Mouse (Mus musculus) left cerebral cortex, adult 18-20 months (tissue): ENCODE data around the gene S100a2. TPM values are rescaled to one million over a fixed set of nuclear protein-coding genes. Genes with fewer than 3 reads are reported as not detected.

ENCODE experiments used
- DNase-seq, 2 experiments: peaks; one replicate each; pipeline ENCODE4 v3.0.0; 2021 to 2022; ENCODE audit warnings: low spot score in 2 of 2, mixed read lengths in 1 of 2
- total RNA-seq, 2 experiments: library from RNA; stranded (reverse); gene quantifications; 2 replicates each; pipeline ENCODE4 v1.2.3; 2021

The S100a2 gene
- total RNA-seq, 2 experiments from 2014 or later: not detected

DNA sequence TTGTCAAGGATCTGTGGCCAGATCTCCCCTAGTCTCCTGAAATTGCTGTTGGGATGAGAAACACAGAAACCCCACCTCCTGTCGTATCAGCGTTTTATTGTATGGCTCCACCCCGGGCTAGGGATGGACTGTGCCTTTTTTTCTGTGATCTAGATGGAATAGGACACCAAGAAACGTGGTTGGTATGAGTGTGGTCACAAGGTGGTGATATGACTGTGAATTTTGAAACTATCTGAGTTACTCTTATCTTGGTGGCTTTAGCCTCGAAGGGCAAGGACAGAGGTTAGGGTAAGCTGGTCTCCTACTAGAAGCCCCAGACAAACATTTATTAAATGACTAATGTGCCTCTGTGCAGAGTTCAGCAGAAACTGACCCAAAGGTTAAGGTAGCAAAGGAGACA, 5.5 kb downstream of the S100a2 start:
- no peak for DNase-seq

DNA sequence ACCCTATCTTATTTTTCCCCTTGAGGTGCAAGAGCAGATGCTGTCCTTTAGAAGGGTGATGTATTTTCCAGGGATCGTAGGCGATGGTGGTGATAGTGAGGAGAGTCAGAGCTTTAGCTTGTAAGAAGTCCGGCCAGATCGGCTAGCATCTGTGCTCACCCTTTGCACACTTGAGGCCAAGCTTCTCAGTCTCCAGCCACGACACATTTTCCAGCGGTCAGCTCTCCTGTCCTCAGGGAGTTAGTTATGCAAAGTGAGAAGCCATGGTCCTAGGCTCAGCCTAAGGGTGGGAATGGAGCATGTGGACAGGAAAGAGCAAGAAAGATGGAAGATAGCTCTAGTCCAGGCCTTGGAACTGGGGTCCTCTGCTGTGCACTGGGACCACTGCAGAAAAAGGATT, 6.8 kb downstream of the S100a2 start:
- no peak for DNase-seq

DNA sequence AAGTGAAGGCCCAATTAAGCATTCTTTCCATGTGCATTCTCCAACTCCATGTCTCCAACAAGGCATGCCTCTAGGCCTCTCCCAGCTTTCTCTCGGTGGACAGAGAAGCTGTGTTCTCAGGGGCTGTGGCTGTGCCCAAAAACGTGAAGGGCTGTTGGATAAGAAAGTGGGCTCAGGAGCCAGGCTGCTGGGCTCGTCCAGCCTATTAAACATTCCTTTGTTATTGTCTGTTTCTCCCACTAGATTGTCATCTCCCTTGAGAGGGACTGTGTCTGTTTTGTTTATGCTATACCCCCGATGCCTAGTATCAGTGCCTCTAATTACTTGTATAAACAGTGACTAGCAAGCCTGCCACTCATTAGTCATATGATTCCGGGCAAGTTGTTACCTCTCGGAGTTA, 7.7 kb downstream of the S100a2 start:
- DNase-seq: no peak

DNA sequence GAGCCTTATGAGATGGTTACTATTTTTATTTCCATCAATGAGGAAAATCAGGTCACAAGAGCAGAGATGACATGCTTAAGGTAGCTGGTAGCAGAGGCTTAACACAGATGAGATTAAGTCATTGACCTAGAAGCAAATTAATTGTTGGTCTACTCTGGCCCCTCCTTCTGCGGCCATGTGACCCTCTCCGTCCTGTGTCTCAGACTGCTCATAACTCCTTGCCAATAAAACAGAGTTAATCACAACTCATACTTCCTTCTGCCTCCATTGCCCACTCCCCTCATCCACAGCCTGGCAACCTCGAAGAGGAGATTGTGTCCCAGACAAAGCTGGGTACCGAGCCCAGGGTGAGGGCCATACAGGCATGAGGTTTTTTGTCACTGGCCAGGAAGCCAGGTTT, 8.2 kb downstream of the S100a2 start:
- no peak for DNase-seq

DNA sequence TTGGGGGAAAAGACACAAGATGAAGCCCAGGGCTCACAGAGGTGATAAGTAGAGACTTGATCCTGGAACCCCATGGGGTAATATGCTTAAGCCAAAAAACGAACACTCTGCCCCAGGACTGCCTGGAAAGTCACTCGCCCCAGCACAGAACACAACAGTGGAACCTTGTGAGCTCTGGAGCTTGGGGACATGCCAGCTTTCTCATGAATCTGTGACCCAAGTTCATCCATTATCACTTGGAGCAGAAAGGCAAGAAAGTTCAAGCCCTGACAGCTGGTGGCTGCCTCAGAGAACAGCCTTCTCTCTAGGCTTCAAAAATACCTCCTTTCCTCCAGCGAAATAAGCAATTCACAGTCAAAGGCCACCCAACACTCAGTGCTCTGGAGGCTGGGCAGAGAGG, 9.4 kb downstream of the S100a2 start:
- no peak for DNase-seq

DNA sequence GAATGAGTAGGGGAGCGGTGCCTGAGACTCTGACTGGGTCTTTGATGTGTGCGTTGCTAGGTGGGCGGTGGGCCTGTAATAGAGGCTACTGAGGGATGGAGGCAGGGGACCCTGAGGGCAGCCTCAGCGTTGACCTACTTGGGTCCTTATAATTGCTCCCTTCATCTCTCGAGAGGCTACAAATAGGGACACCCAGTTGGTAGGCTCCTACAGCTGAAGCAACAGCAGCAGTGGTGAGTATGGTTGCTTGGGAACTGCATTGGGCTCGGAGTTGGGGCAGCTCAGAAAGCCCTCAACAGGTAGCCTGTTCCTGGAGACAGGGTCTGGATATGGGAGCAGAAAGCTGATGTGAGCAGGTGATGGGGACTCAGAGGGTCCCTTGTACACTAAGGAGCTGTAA, 10.0 kb downstream of the S100a2 start:
- no peak for DNase-seq

DNA sequence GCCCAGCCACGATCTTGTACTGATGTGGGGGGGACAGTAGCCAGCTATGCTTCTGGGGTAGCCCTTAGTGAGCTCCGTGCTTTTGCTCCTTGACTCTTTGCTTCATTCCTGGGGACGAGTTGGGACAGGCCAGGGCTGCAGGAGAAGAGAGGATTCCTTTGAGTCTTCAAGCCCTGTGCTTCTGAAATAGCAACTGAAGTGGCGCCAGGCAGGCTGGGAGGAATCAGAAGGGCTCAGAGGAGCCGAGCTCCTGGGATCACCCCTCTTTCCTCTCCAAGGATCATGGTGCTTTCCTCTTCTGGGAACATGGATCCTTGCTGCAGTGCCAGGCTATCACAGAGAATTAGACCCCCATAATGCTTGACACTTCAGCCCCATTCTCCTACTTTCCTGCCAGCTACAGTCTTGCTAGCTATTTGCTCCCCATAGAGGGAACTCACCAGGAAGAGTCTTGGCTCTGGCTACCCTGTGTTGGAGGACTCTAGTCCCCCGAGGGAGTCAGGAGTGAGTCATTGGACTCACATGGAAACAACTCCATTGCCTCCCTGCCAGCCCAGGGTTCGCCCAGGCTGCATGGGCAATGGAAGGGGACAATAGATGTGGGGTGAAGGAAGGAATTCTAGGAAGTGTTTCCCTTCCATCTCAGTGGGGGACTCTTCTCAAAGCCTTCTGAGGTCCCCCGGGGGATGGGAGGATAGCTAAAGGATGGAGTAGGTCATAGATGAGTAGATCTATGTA, 10.6 kb downstream of the S100a2 start:
- no peak for DNase-seq

DNA sequence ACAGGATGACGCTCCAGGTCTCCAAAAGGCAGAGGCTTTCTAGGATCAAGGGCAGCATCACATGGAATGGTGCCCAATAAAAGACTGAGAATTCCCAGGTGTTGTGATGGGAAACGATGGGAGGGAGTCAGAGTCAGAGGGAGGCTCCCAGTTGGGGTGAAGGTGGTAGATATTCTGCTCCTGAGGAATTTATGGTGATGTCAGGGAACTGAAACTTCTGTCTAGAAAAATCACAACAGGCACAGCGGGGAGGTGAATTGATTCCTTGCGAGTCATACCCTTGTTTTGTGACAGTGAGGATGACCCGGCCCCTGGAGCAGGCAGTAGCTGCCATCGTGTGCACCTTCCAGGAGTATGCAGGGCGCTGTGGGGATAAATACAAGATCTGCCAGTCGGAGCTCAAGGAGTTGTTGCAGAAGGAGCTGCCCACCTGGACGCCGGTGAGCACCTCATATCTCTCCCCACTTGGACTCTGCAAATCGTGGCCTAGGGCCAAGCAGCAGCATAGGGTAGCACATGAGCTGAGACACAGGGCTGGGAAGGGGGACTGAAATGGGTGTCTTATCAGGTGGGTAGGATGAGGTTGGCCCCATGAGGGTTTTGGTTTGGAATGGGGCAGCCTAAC, 11.6 kb downstream of the S100a2 start, which contains the start of gene Gm42674:
Gene Gm42674, plus strand, starts transcription at position 419 of the 625 bp plus-strand sequence.
- no peak for DNase-seq

DNA sequence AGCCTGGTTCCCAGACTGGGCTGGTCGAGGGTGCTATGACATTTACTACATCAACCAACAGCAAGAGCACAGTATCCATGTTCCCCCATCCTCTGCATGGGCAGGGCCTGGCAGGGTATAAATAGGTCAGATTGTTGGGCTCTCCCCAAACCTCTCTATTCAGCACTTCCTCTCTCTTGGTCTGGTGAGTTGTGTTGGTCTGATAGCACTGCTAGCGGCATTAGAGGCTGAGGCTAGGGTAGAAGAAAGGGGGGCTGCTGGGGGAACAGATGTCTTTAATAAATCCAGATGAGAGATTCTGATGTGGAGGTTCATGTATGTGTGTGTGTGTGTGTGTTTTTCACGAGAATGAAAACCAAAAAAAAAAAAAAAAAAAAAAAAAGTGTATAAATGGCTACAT, 13.6 kb downstream of the S100a2 start, which contains the start of gene S100a4:
Gene S100a4, plus strand, starts transcription at position 149 of the 400 bp plus-strand sequence.
- no peak for DNase-seq

DNA sequence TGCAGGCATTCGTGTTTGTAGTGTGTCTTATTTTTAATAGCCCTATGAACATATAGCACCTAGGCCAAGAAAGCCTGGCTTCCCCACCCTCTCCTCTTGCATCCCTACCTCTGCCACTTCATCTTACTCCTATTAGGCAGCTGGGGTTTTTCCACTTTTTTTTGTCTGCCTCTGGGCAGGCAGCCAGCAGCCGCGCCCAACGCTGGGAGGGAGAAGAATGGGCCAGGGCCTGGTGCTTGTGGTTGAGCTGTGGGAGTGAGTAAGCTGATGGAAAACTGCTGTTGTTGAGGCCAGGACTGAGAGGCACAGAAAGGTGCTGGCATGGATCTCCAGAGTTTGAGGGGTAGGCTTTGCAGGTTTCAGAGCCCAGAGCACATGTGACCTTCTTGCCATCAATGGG, 14.4 kb downstream of the S100a2 start:
- DNase-seq: peak in 1 of 2 experiments; percentile 72

DNA sequence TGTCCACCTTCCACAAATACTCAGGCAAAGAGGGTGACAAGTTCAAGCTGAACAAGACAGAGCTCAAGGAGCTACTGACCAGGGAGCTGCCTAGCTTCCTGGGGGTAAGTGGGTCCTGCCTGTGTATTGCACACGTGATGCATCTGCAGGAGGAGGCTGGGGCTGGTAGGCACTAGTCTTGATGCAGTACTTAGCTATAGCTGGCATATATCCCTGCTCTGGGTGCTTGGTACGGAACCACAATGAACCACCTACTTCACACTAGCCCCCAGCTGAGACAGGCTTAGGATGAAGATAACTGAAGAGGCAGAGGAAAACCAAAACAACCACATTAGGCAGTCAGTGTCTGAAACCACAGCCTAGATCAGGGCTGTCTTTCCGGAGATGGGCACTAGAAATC, 15.0 kb downstream of the S100a2 start:
- no peak for DNase-seq

DNA sequence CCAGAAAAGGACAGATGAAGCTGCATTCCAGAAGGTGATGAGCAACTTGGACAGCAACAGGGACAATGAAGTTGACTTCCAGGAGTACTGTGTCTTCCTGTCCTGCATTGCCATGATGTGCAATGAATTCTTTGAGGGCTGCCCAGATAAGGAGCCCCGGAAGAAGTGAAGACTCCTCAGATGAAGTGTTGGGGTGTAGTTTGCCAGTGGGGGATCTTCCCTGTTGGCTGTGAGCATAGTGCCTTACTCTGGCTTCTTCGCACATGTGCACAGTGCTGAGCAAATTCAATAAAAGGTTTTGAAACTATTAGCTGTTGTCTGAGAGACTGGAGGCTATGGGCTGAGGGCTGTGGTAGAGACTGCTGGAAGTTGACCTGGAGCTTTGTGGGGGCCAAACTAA, 15.7 kb downstream of the S100a2 start:
- no peak for DNase-seq

DNA sequence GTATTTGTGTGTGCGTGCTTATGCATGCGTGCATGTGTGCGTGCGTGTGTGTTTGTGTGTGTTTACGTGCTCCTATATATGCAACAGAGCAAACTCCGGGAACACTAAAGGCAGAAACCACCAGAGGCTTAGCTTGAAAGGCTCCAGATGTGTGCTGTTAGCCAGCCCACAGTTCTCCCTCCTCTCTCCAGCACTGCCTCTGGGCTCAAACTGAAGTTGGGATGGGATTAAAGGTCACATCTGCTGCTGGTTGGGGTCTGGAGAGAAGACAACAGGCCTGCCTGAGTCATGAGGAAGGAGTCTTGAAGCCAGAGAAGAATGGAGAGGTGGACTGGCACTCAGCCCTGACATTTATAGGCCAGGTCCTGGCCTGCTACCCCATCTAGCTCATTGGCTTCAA, 16.1 kb downstream of the S100a2 start:
- no peak for DNase-seq

DNA sequence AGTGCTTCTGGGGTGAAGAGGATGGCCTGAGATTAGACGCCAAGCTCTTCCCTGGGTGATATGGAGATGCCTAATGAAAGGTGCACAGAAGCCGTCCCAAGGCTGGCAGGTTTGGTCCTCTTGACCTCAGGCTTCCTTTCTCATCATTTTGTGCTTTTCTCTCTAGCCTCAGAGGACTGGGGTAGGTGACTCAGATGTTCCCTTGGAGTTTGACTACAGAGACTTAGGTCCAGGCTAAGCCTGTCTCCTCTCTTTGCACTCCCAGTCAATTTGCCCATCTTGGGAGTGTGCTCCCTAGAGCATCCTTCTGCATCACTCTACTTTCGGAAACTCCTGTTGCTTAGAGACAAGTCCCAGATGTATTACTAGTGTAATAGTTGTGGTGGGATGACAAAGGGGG, 17.3 kb downstream of the S100a2 start:
- no peak for DNase-seq

DNA sequence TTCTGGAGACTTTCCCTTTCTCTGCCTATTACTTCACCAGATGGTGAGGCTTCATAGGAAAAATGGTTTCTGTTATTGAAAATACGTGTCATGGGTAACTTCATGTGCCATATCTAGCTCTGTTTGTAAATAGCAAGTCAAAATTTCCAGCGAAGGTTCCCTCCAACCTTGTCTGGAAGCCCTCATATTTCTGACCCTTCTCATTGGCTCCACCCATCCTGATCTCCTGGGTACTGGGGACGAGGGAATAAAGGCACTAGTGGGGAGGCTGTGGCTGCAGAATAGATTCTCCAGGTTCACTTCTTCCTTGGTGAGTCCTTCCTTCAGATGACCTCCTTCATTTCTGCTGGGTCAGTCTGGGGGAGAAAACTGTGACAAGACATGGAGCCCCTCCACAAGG, 18.2 kb downstream of the S100a2 start, which contains the start of gene S100a5:
Gene S100a5, plus strand, starts transcription at position 301 of the 400 bp plus-strand sequence.
- no peak for DNase-seq

DNA sequence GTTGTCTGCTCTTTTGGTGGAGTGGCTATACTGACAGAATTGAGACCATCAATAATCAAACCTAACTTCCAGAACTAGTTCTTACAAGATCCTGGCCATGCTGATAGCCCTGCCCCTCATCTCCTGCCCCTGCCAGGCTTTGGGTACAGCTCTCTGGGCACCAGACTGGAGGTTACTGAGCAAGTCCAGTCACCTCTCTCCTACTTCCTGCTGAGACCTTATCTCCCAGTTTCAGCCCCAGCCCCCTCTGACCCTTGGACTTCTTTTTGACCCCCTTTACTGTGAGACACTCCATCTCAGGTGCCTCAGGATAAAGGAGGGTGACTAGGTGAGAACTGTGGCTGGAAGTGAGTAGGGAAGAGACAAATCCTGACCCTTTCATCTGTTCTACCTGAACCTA, 19.1 kb downstream of the S100a2 start:
- DNase-seq: no peak

DNA sequence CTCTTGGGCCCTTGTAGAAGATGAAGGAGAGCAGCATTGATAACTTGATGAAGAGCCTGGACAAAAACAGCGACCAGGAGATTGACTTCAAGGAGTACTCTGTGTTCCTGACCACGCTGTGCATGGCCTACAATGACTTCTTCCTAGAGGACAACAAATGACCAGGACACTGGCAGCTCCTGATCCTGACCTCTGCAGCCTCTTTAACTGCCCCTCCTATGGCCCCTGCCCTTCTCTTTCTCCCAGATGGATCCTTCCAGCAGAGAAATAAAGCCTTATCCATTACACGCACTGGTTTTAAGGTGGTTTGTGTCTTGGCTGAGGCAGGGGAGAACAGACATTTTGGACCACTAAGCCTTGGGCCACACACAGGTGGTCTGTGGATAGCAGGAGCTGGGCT, 21.4 kb downstream of the S100a2 start:
- DNase-seq: no peak

DNA sequence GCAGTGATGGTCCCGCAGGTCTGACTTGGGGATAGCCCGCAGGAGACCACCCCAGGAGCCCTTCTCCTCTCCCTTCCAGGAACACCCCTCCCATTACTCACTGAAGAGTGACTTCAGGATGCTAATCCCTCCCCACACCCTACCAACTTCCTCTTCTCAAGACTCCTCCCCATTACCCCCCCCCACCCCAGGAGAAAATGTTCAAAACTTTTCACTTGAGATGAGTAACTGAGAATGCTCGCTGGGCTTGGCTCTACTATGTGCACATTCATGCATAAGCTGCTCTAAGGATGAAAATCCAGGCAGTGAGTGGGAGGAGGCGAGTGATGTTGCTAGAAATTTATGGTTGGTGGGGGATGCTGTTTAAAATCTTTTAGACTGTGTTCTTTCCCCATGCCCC, 22.0 kb downstream of the S100a2 start:
- DNase-seq: no peak

DNA sequence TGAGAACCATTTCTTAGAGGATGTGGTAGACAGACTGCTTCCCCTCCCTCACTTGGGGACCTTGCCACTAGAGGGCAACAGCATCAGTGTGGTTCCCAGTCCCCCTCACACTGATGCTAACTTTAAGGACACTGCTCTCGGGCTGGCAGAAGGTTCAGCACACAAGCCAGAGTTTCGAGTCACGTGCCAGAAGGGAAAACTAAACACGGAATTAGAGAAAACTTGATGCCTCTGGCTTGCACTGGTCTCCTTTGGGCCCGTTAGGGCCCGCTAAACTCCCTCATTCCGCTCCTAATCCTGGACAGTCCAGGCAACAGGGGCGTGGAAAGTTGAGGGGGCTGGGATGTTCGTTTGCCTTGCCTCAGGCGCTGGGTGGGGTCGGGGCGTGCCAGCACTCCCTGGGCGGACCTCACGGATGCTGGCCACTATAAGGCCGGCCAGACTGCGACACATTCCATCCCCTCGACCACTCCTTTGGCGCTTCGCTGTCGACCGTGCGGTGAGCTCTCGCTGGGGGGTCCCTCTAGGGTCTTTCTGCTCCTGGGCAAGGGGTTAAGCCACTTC, 22.8 kb downstream of the S100a2 start, which contains the start of gene S100a6:
Gene S100a6, plus strand, starts transcription at position 155 of the 564 bp plus-strand sequence.
- peak; percentile 45 to 50 for DNase-seq

DNA sequence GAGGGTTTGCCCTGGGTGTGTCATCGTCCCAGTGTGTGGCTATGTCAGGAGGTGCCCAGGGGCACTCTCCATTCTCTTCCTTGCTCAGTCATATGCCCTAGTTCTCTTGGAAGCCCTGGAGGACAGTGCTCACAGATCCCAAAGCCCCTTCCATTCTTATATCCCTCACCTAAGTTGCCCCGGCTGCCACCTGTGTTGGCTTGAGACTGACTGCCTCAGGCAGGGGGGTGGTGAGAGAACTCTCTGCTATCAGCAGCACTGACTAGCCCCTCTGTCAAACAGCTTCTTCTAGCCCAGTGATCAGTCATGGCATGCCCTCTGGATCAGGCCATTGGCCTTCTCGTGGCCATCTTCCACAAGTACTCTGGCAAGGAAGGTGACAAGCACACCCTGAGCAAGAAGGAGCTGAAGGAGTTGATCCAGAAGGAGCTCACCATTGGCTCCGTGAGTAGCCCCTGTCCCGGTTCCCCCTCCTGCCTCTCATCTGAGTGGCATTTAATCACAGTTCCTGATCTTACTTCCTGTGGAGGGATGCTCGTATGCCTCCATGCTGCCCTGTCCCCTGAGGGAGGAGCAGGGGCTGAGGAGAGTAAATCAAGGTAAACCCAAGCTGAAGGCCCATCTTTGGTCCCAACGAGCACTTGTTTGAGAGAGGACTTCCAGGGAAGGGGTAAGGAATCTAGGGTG, 23.6 kb downstream of the S100a2 start:
- no peak for DNase-seq

DNA sequence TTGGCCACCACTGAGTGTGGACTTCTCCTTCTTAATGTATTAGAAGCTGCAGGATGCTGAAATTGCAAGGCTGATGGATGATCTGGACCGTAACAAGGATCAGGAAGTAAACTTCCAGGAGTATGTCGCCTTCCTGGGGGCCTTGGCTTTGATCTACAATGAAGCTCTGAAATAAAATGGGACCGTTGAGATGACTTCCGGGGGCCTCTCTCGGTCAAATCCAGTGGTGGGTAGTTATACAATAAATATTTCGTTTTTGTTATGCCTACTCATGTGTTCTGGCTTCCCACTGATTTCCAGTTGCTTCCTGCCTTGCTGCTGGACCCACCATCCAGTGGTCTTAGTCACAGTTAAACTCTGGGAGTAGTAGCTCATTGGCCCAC, 24.1 kb downstream of the S100a2 start:
- no peak for DNase-seq
